Mouse (Mus musculus): ENCODE results near the gene Gabra6. TPM values are rescaled to one million over a fixed set of nuclear protein-coding genes. Genes with fewer than 3 reads are reported as not detected.

The Gabra6 gene
- total and polyA plus RNA-seq, 2 experiments from 2014 or later, result not detected

DNA sequence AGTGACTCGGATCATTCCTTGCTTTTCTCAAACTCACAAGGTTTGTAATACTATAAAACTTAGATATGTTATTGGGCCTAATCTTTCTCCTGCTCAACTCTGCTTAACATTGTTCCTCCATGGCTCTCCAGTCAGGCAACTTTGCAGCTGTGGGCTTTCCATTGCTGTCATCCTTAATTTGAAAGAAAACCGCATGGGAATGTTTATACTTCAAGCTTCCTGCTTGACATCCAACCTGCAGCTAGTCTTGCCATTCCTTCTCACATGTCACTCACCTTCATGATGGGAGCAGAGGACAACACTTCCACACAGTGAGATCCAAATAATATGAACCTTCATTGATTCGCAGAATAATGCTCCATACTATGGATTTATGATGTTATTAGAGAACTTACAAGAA, 2.9 kb downstream of the Gabra6 start:
- Histone ChIP-seq H3K27ac (no peak overlapping the region), H3K36me3 (ENCODE audit: insufficient read depth, low read length) (no peaks in the 10 kb centered on the region), H3K4me3 (ENCODE audit: low read length) (no peak overlapping the region), H3K9ac (replicated peaks; ENCODE audit: low read length) (no peak overlapping the region), H3K27me3 (ENCODE audit: insufficient read depth, low read length) (no peaks in the 10 kb centered on the region), H3K9me3 (ENCODE audit: low read length) (no peaks in the 10 kb centered on the region), H3K4me1 (ENCODE audit: insufficient read depth, low read length) (no peaks in the 10 kb centered on the region), H3K4me2 (ENCODE audit: low read depth, low read length) (no peak overlapping the region)
- no peak for TF ChIP-seq CTCF (IDR thresholded peaks at IDR 0.05; ENCODE audit: low read depth)
- no peak for ATAC-seq
- no peak for DNase-seq (ENCODE audit: low spot score)
- WGBS, result 86% methylated on average over 3 of the region's 3 CpGs

DNA sequence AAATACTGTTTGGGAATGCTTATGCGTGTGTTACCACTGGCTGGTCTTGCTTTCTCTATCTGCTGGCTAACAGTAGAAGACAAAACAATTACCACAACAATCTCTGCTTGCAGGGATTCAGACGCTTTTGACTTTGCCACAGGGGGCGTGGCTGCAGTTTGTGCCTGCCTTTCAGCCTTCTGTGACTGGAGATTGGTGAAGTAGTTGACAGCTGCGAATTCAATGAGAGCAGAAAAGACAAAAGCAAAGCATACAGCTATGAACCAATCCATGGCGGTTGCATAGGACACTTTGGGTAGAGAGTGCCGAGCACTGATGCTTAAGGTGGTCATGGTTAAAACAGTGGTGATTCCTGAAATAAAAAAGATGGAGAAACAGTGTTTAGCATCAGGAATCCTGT, 6.0 kb downstream of the Gabra6 start:
- DNase-seq (ENCODE audit: low spot score) (peak; percentile 47), ATAC-seq (peak; percentile 51; the same call in 1 of the 2 replicates)
- 6% methylated on average over 6 of the region's 6 CpGs for WGBS
- Histone ChIP-seq H3K4me2 (ENCODE audit: low read depth, low read length) (peak overlapping the region; percentile 42), H3K9me3 (ENCODE audit: low read length) (no peaks in the 10 kb centered on the region), H3K9ac (replicated peaks; ENCODE audit: low read length) (no peak overlapping the region), H3K36me3 (ENCODE audit: insufficient read depth, low read length) (no peaks in the 10 kb centered on the region), H3K27ac (no peak overlapping the region), H3K4me1 (ENCODE audit: insufficient read depth, low read length) (no peaks in the 10 kb centered on the region), H3K4me3 (ENCODE audit: low read length) (no peak overlapping the region), H3K27me3 (ENCODE audit: insufficient read depth, low read length) (no peaks in the 10 kb centered on the region)
- TF ChIP-seq CTCF (IDR thresholded peaks at IDR 0.05; ENCODE audit: low read depth), result no peak

DNA sequence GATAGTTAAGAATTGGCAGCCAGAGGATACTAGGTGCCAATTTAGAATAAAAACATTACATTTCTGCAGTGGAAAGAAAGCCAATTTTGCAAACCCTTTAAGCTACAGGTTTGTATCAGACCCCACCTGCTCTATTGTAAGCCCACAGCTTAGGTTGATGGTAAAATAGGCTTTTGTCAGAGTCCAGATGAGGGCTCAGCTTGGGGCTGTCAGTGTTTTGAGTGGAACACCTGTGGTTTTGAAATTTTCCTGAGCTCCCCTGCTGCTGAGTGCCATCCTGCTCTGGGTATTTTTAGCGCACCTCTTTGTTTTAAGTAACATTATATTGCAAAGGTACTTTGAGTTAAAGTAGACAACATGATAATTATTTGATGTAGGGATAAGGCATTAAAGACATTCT, 10.0 kb downstream of the Gabra6 start:
- Histone ChIP-seq H3K9me3 (ENCODE audit: low read length) (no peaks in the 10 kb centered on the region), H3K4me3 (ENCODE audit: low read length) (no peak overlapping the region), H3K36me3 (ENCODE audit: insufficient read depth, low read length) (no peaks in the 10 kb centered on the region), H3K9ac (replicated peaks; ENCODE audit: low read length) (no peak overlapping the region), H3K4me1 (ENCODE audit: insufficient read depth, low read length) (no peaks in the 10 kb centered on the region), H3K27ac (no peak overlapping the region), H3K27me3 (ENCODE audit: insufficient read depth, low read length) (no peaks in the 10 kb centered on the region), H3K4me2 (ENCODE audit: low read depth, low read length) (no peak overlapping the region)
- ATAC-seq (no peak), DNase-seq (ENCODE audit: low spot score) (no peak)
- TF ChIP-seq CTCF (IDR thresholded peaks at IDR 0.05; ENCODE audit: low read depth), result no peak
- 48% methylated on average over 1 of the region's 1 CpGs for WGBS

DNA sequence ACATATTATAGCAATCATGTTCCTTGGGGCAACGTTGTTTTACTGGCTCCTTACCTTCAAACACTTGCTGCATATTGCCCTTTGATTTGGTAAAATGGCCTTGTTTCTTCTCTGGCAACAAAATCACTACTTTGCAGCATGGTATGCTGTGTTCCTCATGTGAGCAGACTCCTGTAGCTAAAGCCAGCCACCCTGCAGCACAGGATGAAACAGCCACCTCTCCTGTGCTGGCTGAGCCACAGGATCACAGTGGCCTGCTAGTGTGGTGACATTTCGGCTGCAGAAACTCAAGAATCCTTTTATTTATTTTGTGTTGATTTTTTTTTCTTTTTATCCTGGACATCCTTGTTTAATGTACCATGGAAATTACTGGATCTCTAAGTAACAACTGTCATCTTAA, 11.8 kb downstream of the Gabra6 start:
- Histone ChIP-seq H3K9ac (replicated peaks; ENCODE audit: low read length) (no peak overlapping the region), H3K4me2 (ENCODE audit: low read depth, low read length) (no peak overlapping the region), H3K27ac (no peak overlapping the region), H3K27me3 (ENCODE audit: insufficient read depth, low read length) (no peaks in the 10 kb centered on the region), H3K4me3 (ENCODE audit: low read length) (no peak overlapping the region), H3K9me3 (ENCODE audit: low read length) (no peaks in the 10 kb centered on the region), H3K36me3 (ENCODE audit: insufficient read depth, low read length) (no peaks in the 10 kb centered on the region), H3K4me1 (ENCODE audit: insufficient read depth, low read length) (no peaks in the 10 kb centered on the region)
- DNase-seq (ENCODE audit: low spot score) (no peak), ATAC-seq (no peak)
- no peak for TF ChIP-seq CTCF (IDR thresholded peaks at IDR 0.05; ENCODE audit: low read depth)
- WGBS, result 84% methylated on average over 2 of the region's 2 CpGs

DNA sequence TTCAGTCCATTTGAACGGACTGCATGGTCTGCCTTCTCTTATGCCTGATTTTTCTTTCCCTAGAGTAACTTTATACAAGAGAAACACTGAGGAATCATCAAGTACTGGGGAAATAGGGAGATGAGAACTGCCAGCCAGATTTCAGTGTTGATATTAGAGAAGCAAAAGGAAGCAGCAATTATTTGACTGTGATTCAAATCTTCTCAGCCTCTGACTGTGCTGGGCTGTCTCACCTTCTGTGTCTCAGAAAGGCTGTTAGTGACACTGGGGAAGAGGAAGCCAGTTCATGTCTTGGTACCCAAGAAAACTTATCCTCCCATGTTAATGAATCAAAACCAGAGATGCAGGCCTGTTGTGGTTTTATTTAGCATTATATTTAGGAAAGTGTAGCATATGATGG, 14.8 kb downstream of the Gabra6 start:
- TF ChIP-seq CTCF (IDR thresholded peaks at IDR 0.05; ENCODE audit: low read depth), result no peak
- no peak for DNase-seq (ENCODE audit: low spot score)
- Histone ChIP-seq H3K4me2 (ENCODE audit: low read depth, low read length) (no peak overlapping the region), H3K9me3 (ENCODE audit: low read length) (no peaks in the 10 kb centered on the region), H3K27me3 (ENCODE audit: insufficient read depth, low read length) (no peaks in the 10 kb centered on the region), H3K4me3 (ENCODE audit: low read length) (no peak overlapping the region), H3K27ac (no peak overlapping the region), H3K9ac (replicated peaks; ENCODE audit: low read length) (no peak overlapping the region), H3K4me1 (ENCODE audit: insufficient read depth, low read length) (no peaks in the 10 kb centered on the region), H3K36me3 (ENCODE audit: insufficient read depth, low read length) (no peaks in the 10 kb centered on the region)
- WGBS, result 84% methylated on average over 1 of the region's 1 CpGs
- no peak for ATAC-seq

DNA sequence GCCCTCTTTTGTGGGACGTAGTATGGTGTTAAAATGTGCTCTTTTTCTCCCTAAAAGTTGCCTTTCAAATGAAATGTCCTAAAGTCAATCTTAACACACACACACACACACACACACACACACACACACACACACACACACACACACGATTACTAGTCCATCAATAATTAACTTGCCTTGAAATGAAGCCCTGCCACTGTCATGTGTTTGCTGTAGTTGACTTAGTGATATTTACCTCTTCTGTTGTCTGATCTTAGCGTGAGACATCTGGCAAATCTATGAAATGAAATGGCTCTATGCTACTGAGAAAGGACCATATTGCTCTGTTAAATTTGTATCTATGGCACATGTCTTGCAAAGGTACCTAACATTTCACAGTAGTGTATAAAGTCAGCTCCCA, 61.9 kb downstream of the Gabra6 start:
- H3K4me2 ChIP-seq (ENCODE audit: low read depth, low read length), result no peak overlapping the region
- no peak for TF ChIP-seq CTCF (IDR thresholded peaks at IDR 0.05; ENCODE audit: low read depth)

More for the DNA sequence above, 61.9 kb downstream of the Gabra6 start:
- no peak for ATAC-seq
- DNase-seq (ENCODE audit: low spot score), result no peak
- no peak overlapping the region for H3K27ac ChIP-seq
- H3K36me3 ChIP-seq (ENCODE audit: insufficient read depth, low read length), result no peaks in the 10 kb centered on the region
- H3K27me3 ChIP-seq (ENCODE audit: insufficient read depth, low read length), result no peaks in the 10 kb centered on the region
- H3K9ac ChIP-seq (replicated peaks; ENCODE audit: low read length), result no peak overlapping the region
- H3K9me3 ChIP-seq (ENCODE audit: low read length), result no peaks in the 10 kb centered on the region
- no peak overlapping the region for H3K4me3 ChIP-seq (ENCODE audit: low read length)
- WGBS, result 90% methylated on average over 3 of the region's 3 CpGs
- no peaks in the 10 kb centered on the region for H3K4me1 ChIP-seq (ENCODE audit: insufficient read depth, low read length)

Other genes with a start within 250 kb of the Gabra6 start
- 23.9 and 31.3 TPM in 2 replicates for gene Gabra1, start 138.1 kb downstream of the Gabra6 start, total RNA-seq (2014; rRNA removed)
- gene Gabra1, start 138.1 kb downstream of the Gabra6 start, polyA plus RNA-seq (2015; fragmentation: Nextera tagmentation; extraction: Ambion mirVana), result 25.8 and 27.9 TPM in 2 replicates
- gene Gabrb2, start 98.7 kb upstream of the Gabra6 start, total RNA-seq (2014; rRNA removed), result 43.7 and 50.7 TPM in 2 replicates
- 15.4 and 19.0 TPM in 2 replicates for gene Gabrb2, start 98.7 kb upstream of the Gabra6 start, polyA plus RNA-seq (2015; fragmentation: Nextera tagmentation; extraction: Ambion mirVana)

Measured in hindbrain, postnatal 0 days (tissue).